Mouse (Mus musculus): Measurements from ENCODE around the gene Med4. TPM values are rescaled to one million over a fixed set of nuclear protein-coding genes. Genes with fewer than 3 reads are reported as not detected.
"Not testable (repeated sequence)": the region's sequence is repeated elsewhere in the genome, so short reads cannot be mapped to it uniquely, and the experiment has no call there.

The Med4 gene
- polyA plus RNA-seq, 1 experiment: 33.1 TPM

GRCm38 (mm10) chr14:73508630-73509395 lies 1.0 kb upstream of the Med4 start:
- TF ChIP-seq POLR2A (IDR thresholded peaks at IDR 0.05; ENCODE audit: extremely low read depth, insufficient read depth, low read length) (no peak), CTCF (IDR thresholded peaks at IDR 0.05; ENCODE audit: extremely low read depth, insufficient read depth, low read length) (no peak)
- peaks cover 4% of the 10 kb centered on the region; the same call in 1 of the 2 replicates for H3K4me1 ChIP-seq (ENCODE audit: control insufficient read depth, insufficient read depth, low read length)
- no peak overlapping the region for H3K4me3 ChIP-seq (ENCODE audit: insufficient read depth, low read length)

GRCm38 (mm10) chr14:73524136-73524535 lies 14.3 kb downstream of the Med4 start:
- no peak overlapping the region for H3K27ac ChIP-seq (ENCODE audit: insufficient read depth, low read length)
- H3K4me1 ChIP-seq (ENCODE audit: control insufficient read depth, insufficient read depth, low read length): no peaks in the 10 kb centered on the region
- H3K4me3 ChIP-seq (ENCODE audit: insufficient read depth, low read length): no peak overlapping the region
- TF ChIP-seq CTCF (IDR thresholded peaks at IDR 0.05; ENCODE audit: extremely low read depth, insufficient read depth, low read length): no peak
- no peak for TF ChIP-seq POLR2A (IDR thresholded peaks at IDR 0.05; ENCODE audit: extremely low read depth, insufficient read depth, low read length)

More at GRCm38 (mm10) chr14:73508630-73509395, 1.0 kb upstream of the Med4 start:
- no peak overlapping the region for H3K27ac ChIP-seq (ENCODE audit: insufficient read depth, low read length)

GRCm38 (mm10) chr14:73524766-73525448 lies 15.1 kb downstream of the Med4 start, which contains the start of gene Sucla2:
Sucla2 (plus strand) TSS chr14:73525319.
- peak; percentile 98 for TF ChIP-seq CTCF (IDR thresholded peaks at IDR 0.05; ENCODE audit: extremely low read depth, insufficient read depth, low read length)
- no peak for TF ChIP-seq POLR2A (IDR thresholded peaks at IDR 0.05; ENCODE audit: extremely low read depth, insufficient read depth, low read length)
- H3K4me3 ChIP-seq (ENCODE audit: insufficient read depth, low read length): peak within 1 kb of the TSS; percentile 33
- H3K27ac ChIP-seq (ENCODE audit: insufficient read depth, low read length): peak within 1 kb of the TSS; percentile 97
- H3K4me1 ChIP-seq (ENCODE audit: control insufficient read depth, insufficient read depth, low read length): no peaks in the 10 kb centered on the region

GRCm38 (mm10) chr14:73528661-73529060 lies 18.8 kb downstream of the Med4 start:
- H3K27ac ChIP-seq (ENCODE audit: insufficient read depth, low read length); H3K4me3 ChIP-seq (ENCODE audit: insufficient read depth, low read length); H3K4me1 ChIP-seq (ENCODE audit: control insufficient read depth, insufficient read depth, low read length): not testable (repeated sequence)

- TF ChIP-seq POLR2A (IDR thresholded peaks at IDR 0.05; ENCODE audit: extremely low read depth, insufficient read depth, low read length) (no peak), CTCF (IDR thresholded peaks at IDR 0.05; ENCODE audit: extremely low read depth, insufficient read depth, low read length) (no peak)
- H3K4me3 ChIP-seq (ENCODE audit: insufficient read depth, low read length): no peak overlapping the region
- no peaks in the 10 kb centered on the region for H3K4me1 ChIP-seq (ENCODE audit: control insufficient read depth, insufficient read depth, low read length)
- H3K27ac ChIP-seq (ENCODE audit: insufficient read depth, low read length): no peak overlapping the region
Observed at GRCm38 (mm10) chr14:73533755-73534465, 24.1 kb downstream of the Med4 start.

GRCm38 (mm10) chr14:73535641-73536040 lies 25.8 kb downstream of the Med4 start:
- H3K27ac ChIP-seq (ENCODE audit: insufficient read depth, low read length): no peak overlapping the region
- no peak for TF ChIP-seq CTCF (IDR thresholded peaks at IDR 0.05; ENCODE audit: extremely low read depth, insufficient read depth, low read length)
- no peak for TF ChIP-seq POLR2A (IDR thresholded peaks at IDR 0.05; ENCODE audit: extremely low read depth, insufficient read depth, low read length)
- no peak overlapping the region for H3K4me3 ChIP-seq (ENCODE audit: insufficient read depth, low read length)
- no peaks in the 10 kb centered on the region for H3K4me1 ChIP-seq (ENCODE audit: control insufficient read depth, insufficient read depth, low read length)

GRCm38 (mm10) chr14:73543781-73544180 lies 34.0 kb downstream of the Med4 start:
- H3K4me3 ChIP-seq (ENCODE audit: insufficient read depth, low read length): no peak overlapping the region
- no peak overlapping the region for H3K27ac ChIP-seq (ENCODE audit: insufficient read depth, low read length)
- no peak for TF ChIP-seq POLR2A (IDR thresholded peaks at IDR 0.05; ENCODE audit: extremely low read depth, insufficient read depth, low read length)
- TF ChIP-seq CTCF (IDR thresholded peaks at IDR 0.05; ENCODE audit: extremely low read depth, insufficient read depth, low read length): no peak
- H3K4me1 ChIP-seq (ENCODE audit: control insufficient read depth, insufficient read depth, low read length): no peaks in the 10 kb centered on the region

- H3K4me1 ChIP-seq (ENCODE audit: control insufficient read depth, insufficient read depth, low read length): no peaks in the 10 kb centered on the region
- TF ChIP-seq CTCF (IDR thresholded peaks at IDR 0.05; ENCODE audit: extremely low read depth, insufficient read depth, low read length): no peak
- TF ChIP-seq POLR2A (IDR thresholded peaks at IDR 0.05; ENCODE audit: extremely low read depth, insufficient read depth, low read length): no peak
- H3K27ac ChIP-seq (ENCODE audit: insufficient read depth, low read length): no peak overlapping the region
- H3K4me3 ChIP-seq (ENCODE audit: insufficient read depth, low read length): no peak overlapping the region
Observed at GRCm38 (mm10) chr14:73547034-73547433, 37.2 kb downstream of the Med4 start.

- Histone ChIP-seq H3K27ac (ENCODE audit: insufficient read depth, low read length) (no peak within 1 kb of the TSS), H3K4me3 (ENCODE audit: insufficient read depth, low read length) (no peak within 1 kb of the TSS)
- no peak for TF ChIP-seq POLR2A (IDR thresholded peaks at IDR 0.05; ENCODE audit: extremely low read depth, insufficient read depth, low read length)
- no peak for TF ChIP-seq CTCF (IDR thresholded peaks at IDR 0.05; ENCODE audit: extremely low read depth, insufficient read depth, low read length)
Observed at GRCm38 (mm10) chr14:73548051-73548450, 38.2 kb downstream of the Med4 start, which contains the start of gene Nudt15. Nudt15 (minus strand) TSS chr14:73548242.

More at GRCm38 (mm10) chr14:73548051-73548450, 38.2 kb downstream of the Med4 start, which contains the start of gene Nudt15:
- H3K4me1 ChIP-seq (ENCODE audit: control insufficient read depth, insufficient read depth, low read length): no peaks in the 10 kb centered on the region

All from cortical plate, adult 2 months (tissue).